Mouse (Mus musculus) neural tube, embryonic 12.5 days (tissue): ENCODE results near the gene Dyrk1a. TPM values are rescaled to one million over a fixed set of nuclear protein-coding genes. Genes with fewer than 3 reads are reported as not detected.

Experiments
- ATAC-seq: fragments of 200-750 bp; cut with Nextera tagmentation; 2 replicates; pipeline ENCODE4 v1.8.0; 2017; ENCODE audit warnings: low read depth, mild to moderate bottlenecking, moderate TSS enrichment, moderate library complexity; ENCODE audit not compliant: low FRiP score
- H3K27ac ChIP-seq: fragments of 300-500 bp; sonication (generic); 2 replicates; pipeline ENCODE4 v1.5.1; 2016
- H3K27me3 ChIP-seq: fragments of 300-500 bp; sonication (generic); replicated peaks from 2 replicates; pipeline ENCODE4 v1.6.1; 2016; ENCODE audit warnings: mild to moderate bottlenecking
- H3K36me3 ChIP-seq: fragments of 300-500 bp; sonication (generic); 2 replicates; pipeline ENCODE4 v1.6.1; 2016; ENCODE audit warnings: mild to moderate bottlenecking
- H3K4me1 ChIP-seq: fragments of 300-500 bp; sonication (generic); 2 replicates; pipeline ENCODE4 v1.6.1; 2016
- H3K4me2 ChIP-seq: fragments of 300-500 bp; sonication (generic); replicated peaks from 2 replicates; pipeline ENCODE4 v1.6.1; 2016; ENCODE audit warnings: mild to moderate bottlenecking
- H3K4me3 ChIP-seq: fragments of 300-500 bp; sonication (generic); 2 replicates; pipeline ENCODE4 v1.5.1; 2016
- H3K9ac ChIP-seq: fragments of 300-500 bp; sonication (generic); 2 replicates; pipeline ENCODE4 v1.6.1; 2016; ENCODE audit warnings: mild to moderate bottlenecking
- H3K9me3 ChIP-seq: fragments of 300-500 bp; sonication (generic); 2 replicates; pipeline ENCODE4 v1.6.1; 2016; ENCODE audit warnings: mild to moderate bottlenecking
- WGBS: fragments of 180-500 bp; shearing (Covaris S2); methylation state at CpG from one replicate; pipeline ENCODE4 v1.1.7; 2016; 5-methylcytosine and 5-hydroxymethylcytosine counted together
- polyA plus RNA-seq: library from polyadenylated mRNA; unstranded; fragments of >200 nt; fragmentation: Nextera tagmentation; extraction: Ambion mirVana; gene quantifications from 2 replicates; pipeline ENCODE4 v1.2.1, GENCODE M21; 2016

Gene Dyrk1a
- polyA plus RNA-seq, 1 experiment from 2014 or later, result 10.0 TPM

DNA sequence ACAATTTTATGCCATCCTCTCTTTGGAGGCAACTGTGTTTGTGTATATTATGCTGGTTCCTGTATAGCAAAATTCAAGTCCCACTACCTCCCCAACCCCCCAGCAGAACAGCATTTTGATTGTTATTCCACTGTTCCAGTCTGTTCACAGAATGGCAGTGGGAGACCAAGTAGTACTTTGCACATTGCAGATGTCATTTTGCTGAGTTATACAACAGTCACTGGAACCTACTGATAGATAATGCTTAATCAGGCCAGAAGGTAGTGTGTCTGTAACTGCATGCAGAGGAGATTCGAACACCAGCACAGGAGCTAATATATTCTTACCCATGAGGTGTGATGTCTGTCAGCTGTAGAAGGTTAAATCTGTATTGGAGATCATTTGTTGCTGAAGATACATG, 32.4 kb downstream of the Dyrk1a start:
- H3K4me2 ChIP-seq, result no peak overlapping the region
- H3K9me3 ChIP-seq, result no peaks in the 10 kb centered on the region
- ATAC-seq, result no peak
- no peaks in the 10 kb centered on the region for H3K36me3 ChIP-seq
- H3K27ac ChIP-seq, result no peak overlapping the region
- peaks cover 44% of the 10 kb centered on the region for H3K4me1 ChIP-seq
- H3K4me3 ChIP-seq, result no peak overlapping the region
- 82% methylated on average over 1 of the region's 1 CpGs for WGBS
- H3K27me3 ChIP-seq, result no peaks in the 10 kb centered on the region
- no peak overlapping the region for H3K9ac ChIP-seq

DNA sequence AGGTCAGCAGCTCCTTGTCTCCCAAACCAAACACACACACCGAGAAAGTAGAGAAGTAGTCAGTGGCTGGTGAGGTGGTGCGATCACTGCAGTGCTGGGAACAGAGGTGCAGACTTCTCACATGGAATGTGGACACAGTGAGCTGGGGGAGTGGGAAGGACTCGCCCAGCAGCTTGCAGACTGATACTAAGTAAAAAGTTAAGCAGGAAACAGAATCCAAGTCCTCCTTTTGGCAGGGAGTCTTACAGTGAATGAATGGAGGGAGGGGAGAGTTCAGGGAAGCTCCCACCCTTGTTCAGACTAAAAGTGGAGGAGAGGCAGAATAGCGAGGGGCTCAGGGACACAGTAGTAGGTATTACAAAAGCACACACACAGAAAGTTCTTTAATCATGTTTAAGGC, 32.9 kb downstream of the Dyrk1a start:
- H3K9ac ChIP-seq, result no peak overlapping the region
- H3K27ac ChIP-seq, result no peak overlapping the region
- no peak overlapping the region for H3K4me2 ChIP-seq
- H3K4me1 ChIP-seq, result peaks cover 43% of the 10 kb centered on the region
- no peak overlapping the region for H3K4me3 ChIP-seq
- H3K36me3 ChIP-seq, result no peaks in the 10 kb centered on the region
- no peak for ATAC-seq
- WGBS, result 70% methylated on average over 4 of the region's 4 CpGs
- no peaks in the 10 kb centered on the region for H3K27me3 ChIP-seq
- H3K9me3 ChIP-seq, result no peaks in the 10 kb centered on the region

DNA sequence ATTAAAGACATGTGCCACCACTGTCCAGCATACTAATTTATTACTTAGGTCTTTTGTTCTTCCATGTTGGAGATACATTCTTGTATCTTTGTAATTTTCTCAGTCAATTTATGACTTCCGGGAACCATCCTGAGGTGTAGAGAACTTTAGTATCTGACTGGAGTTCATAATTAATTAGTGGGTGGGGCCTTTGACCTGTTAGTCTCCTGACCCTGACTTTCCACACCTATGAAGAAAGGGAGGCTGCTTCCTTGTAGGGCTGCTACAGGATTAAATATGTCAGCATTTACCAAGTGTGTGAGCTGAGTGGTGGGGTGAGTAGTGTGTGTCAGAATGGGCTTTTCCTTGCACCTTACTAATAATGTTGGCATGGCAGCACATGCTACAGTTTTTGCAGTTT, 36.4 kb downstream of the Dyrk1a start:
- WGBS, result 75% methylated on average over 1 of the region's 1 CpGs
- H3K4me1 ChIP-seq, result peaks cover 18% of the 10 kb centered on the region
- no peak for ATAC-seq
- H3K36me3 ChIP-seq, result no peaks in the 10 kb centered on the region
- no peak overlapping the region for H3K4me2 ChIP-seq
- no peak overlapping the region for H3K9ac ChIP-seq
- no peaks in the 10 kb centered on the region for H3K9me3 ChIP-seq
- no peak overlapping the region for H3K4me3 ChIP-seq
- H3K27me3 ChIP-seq, result no peaks in the 10 kb centered on the region
- H3K27ac ChIP-seq, result no peak overlapping the region

DNA sequence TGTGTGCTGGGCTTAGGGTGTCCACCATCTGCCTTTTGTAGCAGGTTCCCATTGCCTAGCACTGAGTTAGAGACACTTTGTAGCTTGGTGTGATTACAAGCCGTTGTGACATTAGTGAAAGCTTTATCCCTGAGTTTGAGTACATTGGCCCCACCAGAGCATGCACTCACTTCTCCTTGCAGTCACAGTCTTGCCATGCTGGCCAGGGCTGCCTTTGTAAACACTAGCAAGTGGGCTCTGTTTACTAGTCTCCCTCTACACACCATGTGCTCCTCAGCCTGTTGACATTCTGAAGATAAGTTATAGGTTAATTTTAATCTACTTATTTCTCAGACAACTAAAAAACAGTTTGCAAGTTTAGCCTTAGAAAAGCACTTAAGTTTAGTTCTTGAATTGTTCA, 37.7 kb downstream of the Dyrk1a start:
- H3K27ac ChIP-seq, result no peak overlapping the region
- H3K36me3 ChIP-seq, result no peaks in the 10 kb centered on the region
- WGBS, result 69% methylated on average over 1 of the region's 1 CpGs
- no peak overlapping the region for H3K4me3 ChIP-seq
- H3K9ac ChIP-seq, result no peak overlapping the region
- H3K27me3 ChIP-seq, result no peaks in the 10 kb centered on the region
- no peak overlapping the region for H3K4me2 ChIP-seq
- H3K9me3 ChIP-seq, result no peaks in the 10 kb centered on the region
- ATAC-seq, result no peak
- H3K4me1 ChIP-seq, result peaks cover 8% of the 10 kb centered on the region

DNA sequence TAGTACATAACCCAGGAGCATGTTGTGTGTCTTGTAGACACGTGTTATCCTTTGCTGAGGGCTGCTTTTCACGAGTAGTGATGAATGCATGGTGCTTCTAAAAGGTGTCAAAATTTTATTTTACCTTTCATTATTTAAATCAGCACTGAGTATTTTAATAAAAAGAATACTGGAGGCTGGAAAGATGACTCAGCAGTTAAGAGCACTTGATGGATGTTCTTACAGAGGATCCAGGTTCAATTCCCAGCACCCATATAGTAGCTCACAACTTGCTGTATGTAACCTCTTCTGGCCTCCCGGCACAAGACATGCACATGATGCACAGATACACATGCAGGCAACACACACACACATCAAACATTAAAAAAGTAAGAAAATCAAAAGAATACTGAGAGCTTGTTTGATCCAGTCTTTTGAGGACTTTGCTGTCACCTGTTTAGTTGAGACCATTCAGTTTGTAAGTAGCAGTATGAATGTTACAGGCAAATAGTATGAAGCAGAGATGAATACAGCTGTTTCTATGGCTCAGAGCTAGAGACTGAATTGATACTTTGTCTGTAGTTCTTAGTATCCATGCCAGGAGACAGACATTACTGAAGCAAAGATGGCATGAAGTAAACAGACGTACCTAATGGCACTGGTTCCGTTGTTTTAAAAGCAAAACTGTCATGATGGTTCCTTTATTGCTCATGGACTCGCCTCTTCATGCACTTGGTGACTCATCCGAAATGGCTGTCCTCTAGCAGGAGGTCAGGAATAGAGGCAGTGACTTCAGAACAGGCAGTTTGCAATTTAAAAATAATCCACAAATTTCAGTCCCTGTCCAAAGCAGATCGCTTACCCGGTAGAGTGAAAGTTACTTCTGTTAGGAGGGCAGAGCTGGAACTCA, 39.1 kb downstream of the Dyrk1a start:
- ATAC-seq, result no peak
- Histone ChIP-seq H3K4me1 (no peaks in the 10 kb centered on the region), H3K27me3 (no peaks in the 10 kb centered on the region), H3K4me3 (no peak overlapping the region), H3K9ac (no peak overlapping the region), H3K9me3 (no peaks in the 10 kb centered on the region), H3K27ac (no peak overlapping the region), H3K36me3 (no peaks in the 10 kb centered on the region), H3K4me2 (no peak overlapping the region)
- 89% methylated on average over 9 of the region's 9 CpGs for WGBS

DNA sequence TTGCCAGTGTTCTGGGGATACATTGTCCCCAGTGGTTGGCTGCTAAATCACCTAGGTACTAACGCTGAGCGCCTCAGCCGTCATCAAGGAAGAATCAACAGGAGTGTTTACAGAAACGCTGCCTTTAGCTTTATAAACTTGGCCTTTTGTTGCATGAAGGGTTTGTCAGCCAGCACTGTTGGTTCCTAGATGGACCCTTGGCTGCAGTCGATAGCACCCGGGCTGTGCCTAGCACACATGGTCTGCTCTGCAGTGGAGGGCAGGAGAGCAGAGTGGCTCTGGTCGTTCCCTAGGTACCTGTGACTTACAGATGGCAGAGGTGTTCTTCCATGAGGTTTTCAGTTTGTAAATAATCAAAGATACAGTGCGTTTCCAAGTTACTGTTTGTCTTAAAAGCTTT, 42.8 kb downstream of the Dyrk1a start:
- H3K9ac ChIP-seq, result no peak overlapping the region
- H3K4me3 ChIP-seq, result no peak overlapping the region
- H3K9me3 ChIP-seq, result no peaks in the 10 kb centered on the region
- no peaks in the 10 kb centered on the region for H3K4me1 ChIP-seq
- H3K27ac ChIP-seq, result no peak overlapping the region
- no peaks in the 10 kb centered on the region for H3K27me3 ChIP-seq
- 82% methylated on average over 8 of the region's 8 CpGs for WGBS
- no peaks in the 10 kb centered on the region for H3K36me3 ChIP-seq
- no peak overlapping the region for H3K4me2 ChIP-seq
- ATAC-seq, result no peak

DNA sequence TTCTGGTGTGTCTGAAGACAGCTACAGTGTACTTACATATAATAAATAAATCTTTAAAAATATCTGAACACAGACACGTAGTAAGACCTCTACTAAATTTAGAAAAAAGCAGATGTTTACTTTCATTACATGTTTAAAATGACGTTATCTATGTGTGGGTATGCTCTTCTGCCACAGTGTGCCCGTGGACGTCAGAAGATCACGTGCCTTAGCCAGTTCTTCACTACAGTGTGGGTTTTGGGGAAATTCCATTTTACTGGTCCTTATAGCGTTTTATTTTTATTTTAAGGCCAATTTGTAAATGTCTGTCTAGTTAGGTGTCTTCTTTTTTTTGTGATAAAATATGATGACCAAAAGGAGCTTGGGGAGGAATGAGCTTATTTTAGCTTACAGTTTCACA, 47.4 kb downstream of the Dyrk1a start:
- Histone ChIP-seq H3K4me3 (no peak overlapping the region), H3K4me1 (no peaks in the 10 kb centered on the region), H3K27me3 (no peaks in the 10 kb centered on the region), H3K4me2 (no peak overlapping the region), H3K27ac (no peak overlapping the region), H3K36me3 (0 out of 2 replicates have a peak, but pooled peaks cover 7% of the 10 kb centered on the region), H3K9ac (no peak overlapping the region), H3K9me3 (no peaks in the 10 kb centered on the region)
- 95% methylated on average over 6 of the region's 6 CpGs for WGBS
- ATAC-seq, result no peak

DNA sequence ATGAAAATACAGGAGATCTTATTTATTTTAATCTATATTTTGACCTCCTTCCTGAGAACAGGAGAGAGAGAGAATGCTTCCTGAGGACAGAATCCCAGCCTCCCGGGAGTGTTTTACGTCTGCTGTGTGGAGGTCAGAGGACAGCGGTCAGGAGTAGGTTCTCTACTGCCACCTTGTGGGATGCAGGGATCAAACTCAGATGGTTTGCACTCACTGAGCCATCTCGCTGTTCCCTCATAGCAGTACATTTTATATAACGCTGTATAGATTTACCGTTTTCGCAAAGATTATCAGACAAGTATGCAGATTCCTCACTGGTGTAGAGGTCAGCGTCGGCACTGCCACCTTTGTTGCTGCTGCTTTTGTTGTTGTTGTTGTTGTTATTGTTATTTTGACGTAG, 48.7 kb downstream of the Dyrk1a start:
- Histone ChIP-seq H3K27ac (no peak overlapping the region), H3K9me3 (no peaks in the 10 kb centered on the region), H3K36me3 (0 out of 2 replicates have a peak, but pooled peaks cover 7% of the 10 kb centered on the region), H3K4me1 (no peaks in the 10 kb centered on the region), H3K9ac (no peak overlapping the region), H3K4me3 (no peak overlapping the region), H3K4me2 (no peak overlapping the region), H3K27me3 (no peaks in the 10 kb centered on the region)
- ATAC-seq, result no peak
- WGBS, result 57% methylated on average over 10 of the region's 10 CpGs

DNA sequence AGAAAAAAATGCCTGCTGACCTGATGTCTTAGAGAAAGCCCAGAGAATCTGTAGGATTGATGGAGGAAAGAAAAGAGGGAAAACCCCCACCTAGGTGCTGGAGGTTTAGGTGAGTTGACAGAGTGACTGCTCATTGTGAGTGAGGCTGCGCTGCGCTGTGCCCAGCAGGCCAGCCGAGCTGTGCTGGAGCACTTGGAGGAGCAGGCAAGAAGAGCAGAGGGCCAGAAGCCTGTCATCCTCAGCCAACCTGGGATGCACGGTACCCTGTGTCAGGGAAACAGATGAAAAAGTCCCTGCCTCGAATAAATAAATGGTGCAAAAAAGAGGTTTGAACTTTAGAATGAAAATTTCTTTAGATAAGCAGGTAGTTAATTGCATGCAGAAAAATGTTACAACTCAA, 49.5 kb downstream of the Dyrk1a start:
- Histone ChIP-seq H3K36me3 (0 out of 2 replicates have a peak, but pooled peaks cover 7% of the 10 kb centered on the region), H3K9me3 (no peaks in the 10 kb centered on the region), H3K4me1 (no peaks in the 10 kb centered on the region), H3K4me2 (no peak overlapping the region), H3K9ac (no peak overlapping the region), H3K27ac (no peak overlapping the region), H3K27me3 (no peaks in the 10 kb centered on the region), H3K4me3 (no peak overlapping the region)
- 92% methylated on average over 5 of the region's 5 CpGs for WGBS
- ATAC-seq, result no peak

DNA sequence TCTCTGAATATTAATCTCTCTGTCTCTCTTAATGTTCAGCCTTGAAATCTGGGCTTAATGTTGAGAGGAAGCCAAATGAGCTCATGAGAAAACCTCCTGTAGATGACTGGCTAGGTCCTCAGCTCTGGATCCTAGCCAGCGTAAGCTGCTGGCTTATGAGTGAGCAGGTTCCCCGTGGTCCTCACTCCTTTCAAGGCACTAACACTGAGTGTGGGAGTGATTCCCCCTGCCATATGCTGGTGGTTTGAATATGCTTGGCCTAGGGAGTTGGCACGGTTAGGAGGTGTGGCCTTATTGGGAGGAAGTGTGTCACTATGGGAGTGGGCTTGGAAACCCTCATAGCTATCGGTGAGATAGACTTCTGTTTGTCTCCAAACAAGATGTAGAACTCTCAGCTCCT, 55.1 kb downstream of the Dyrk1a start:
- ATAC-seq, result no peak
- peaks cover 16% of the 10 kb centered on the region for H3K4me1 ChIP-seq
- H3K36me3 ChIP-seq, result 0 out of 2 replicates have a peak, but pooled peaks cover 7% of the 10 kb centered on the region
- H3K4me3 ChIP-seq, result no peak overlapping the region
- H3K27me3 ChIP-seq, result no peaks in the 10 kb centered on the region
- 82% methylated on average over 4 of the region's 4 CpGs for WGBS
- H3K4me2 ChIP-seq, result no peak overlapping the region
- H3K9ac ChIP-seq, result no peak overlapping the region
- H3K27ac ChIP-seq, result no peak overlapping the region
- no peaks in the 10 kb centered on the region for H3K9me3 ChIP-seq

DNA sequence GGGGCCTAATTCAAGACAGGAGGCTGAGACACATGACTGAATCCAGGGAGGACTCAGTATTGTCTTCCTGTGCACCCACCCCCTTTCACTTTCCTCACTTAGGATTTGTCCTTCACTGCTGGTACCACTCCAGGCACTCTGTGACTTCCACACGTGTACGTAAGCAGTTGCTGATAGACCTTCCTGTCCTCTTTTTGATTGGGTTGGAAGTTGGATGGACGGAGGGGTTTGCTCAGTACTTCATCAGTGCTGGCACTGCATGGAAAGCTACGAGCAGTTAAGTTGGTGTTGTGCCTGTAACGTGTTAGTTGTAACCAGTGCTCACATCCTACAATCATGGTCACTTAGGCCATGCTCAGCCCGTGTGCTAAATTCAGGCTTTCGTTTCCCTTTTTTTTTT, 55.8 kb downstream of the Dyrk1a start:
- Histone ChIP-seq H3K27ac (no peak overlapping the region), H3K9ac (no peak overlapping the region), H3K4me3 (no peak overlapping the region), H3K9me3 (no peaks in the 10 kb centered on the region), H3K36me3 (no peaks in the 10 kb centered on the region), H3K4me2 (no peak overlapping the region), H3K27me3 (no peaks in the 10 kb centered on the region), H3K4me1 (peaks cover 16% of the 10 kb centered on the region)
- WGBS, result 91% methylated on average over 7 of the region's 7 CpGs
- no peak for ATAC-seq

DNA sequence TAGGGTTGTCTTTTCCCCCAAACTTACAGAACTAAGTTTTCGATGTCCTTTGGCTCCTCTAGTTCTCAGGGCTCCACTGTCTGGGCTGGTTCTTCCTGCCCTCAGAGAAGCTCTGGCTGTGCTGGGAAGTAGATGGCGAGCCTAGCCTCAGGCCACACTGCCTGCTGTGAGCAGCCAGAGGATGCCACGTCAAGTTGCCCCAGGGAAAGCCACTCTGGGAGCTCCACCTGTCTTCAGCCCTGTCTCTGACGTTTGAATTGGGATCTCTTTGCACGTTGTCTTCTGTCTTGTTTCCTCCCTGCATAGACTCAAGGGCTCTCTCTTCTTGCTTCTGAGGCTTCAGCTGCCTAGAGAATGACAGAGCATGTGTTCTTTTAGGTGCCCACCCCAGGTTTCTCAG, 57.9 kb downstream of the Dyrk1a start:
- Histone ChIP-seq H3K27me3 (no peaks in the 10 kb centered on the region), H3K36me3 (no peaks in the 10 kb centered on the region), H3K27ac (no peak overlapping the region; the same call in 1 of the 2 replicates), H3K4me1 (peaks cover 20% of the 10 kb centered on the region), H3K4me2 (no peak overlapping the region), H3K9ac (no peak overlapping the region), H3K4me3 (no peak overlapping the region), H3K9me3 (no peaks in the 10 kb centered on the region)
- WGBS, result 56% methylated on average over 5 of the region's 5 CpGs
- ATAC-seq, result no peak
